Mouse (Mus musculus): Measurements from ENCODE around the gene Trim31. TPM values are rescaled to one million over a fixed set of nuclear protein-coding genes. Genes with fewer than 3 reads are reported as not detected.

Trim31 gene
- not detected for polyA plus RNA-seq (2021)

GRCm38 (mm10) chr17:36897552-36898205, at the start of gene Trim31:
Gene Trim31, plus strand, starts transcription at chr17:36898118.
- ATAC-seq (no peak), DNase-seq (ENCODE audit: low read depth, low spot score) (no peak)
- H3K27me3 ChIP-seq = peaks cover 4% of the 10 kb centered on the region
- in situ Hi-C loops (cut with MboI; ENCODE audit: low pct_unique_long_range_greater_than_20kb) = no loop called here
- POLR2A ChIA-PET = no interaction called here
- CTCF ChIA-PET = interaction anchor here (0.8 to 2.6 kb wide), 4 partner anchors 9 to 73 kb away, joined by 3 to 12 read pairs (median 6); no protein-coding TSS in a partner anchor
- no peak for TF ChIP-seq CTCF (IDR thresholded peaks at IDR 0.05)

- in situ Hi-C loops (cut with MboI; ENCODE audit: low pct_unique_long_range_greater_than_20kb) = no loop called here
Observed at GRCm38 (mm10) chr17:36848911-36849310, 49.0 kb upstream of the Trim31 start.

GRCm38 (mm10) chr17:36849992-36850391, 47.9 kb upstream of the Trim31 start:
- no peak for TF ChIP-seq CTCF (IDR thresholded peaks at IDR 0.05)
- in situ Hi-C loops (cut with MboI; ENCODE audit: low pct_unique_long_range_greater_than_20kb) = no loop called here
- H3K27me3 ChIP-seq = no peaks in the 10 kb centered on the region
- DNase-seq (ENCODE audit: low read depth, low spot score) (no peak), ATAC-seq (no peak)
- ChIA-PET POLR2A (no interaction called here), CTCF (no interaction called here)

More at GRCm38 (mm10) chr17:36848911-36849310, 49.0 kb upstream of the Trim31 start:
- ChIA-PET POLR2A (no interaction called here), CTCF (no interaction called here)
- no peak for DNase-seq (ENCODE audit: low read depth, low spot score)
- H3K27me3 ChIP-seq = no peaks in the 10 kb centered on the region
- TF ChIP-seq CTCF (IDR thresholded peaks at IDR 0.05) = no peak
- no peak for ATAC-seq

DNA sequence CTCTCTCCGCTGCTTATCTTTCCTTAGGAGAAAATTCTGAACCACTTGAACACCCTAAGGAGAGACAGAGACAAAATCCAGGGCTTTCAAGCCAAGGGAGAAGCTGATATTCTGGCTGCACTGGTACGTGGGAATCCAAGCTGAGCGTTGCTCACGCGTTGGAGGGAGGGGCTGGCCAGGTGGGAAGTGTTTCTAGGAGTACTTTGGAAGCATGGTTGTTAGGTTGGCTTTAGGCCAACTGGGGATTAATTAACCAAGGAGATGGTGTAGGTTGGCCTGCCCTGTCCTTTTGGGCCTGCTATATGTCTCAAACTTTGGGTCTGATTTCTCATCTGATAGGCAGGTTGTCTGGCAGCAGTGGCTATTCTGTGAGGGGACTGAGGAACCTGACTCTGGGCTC, 46.7 kb upstream of the Trim31 start:
- ATAC-seq = no peak
- H3K27me3 ChIP-seq = no peaks in the 10 kb centered on the region
- ChIA-PET CTCF (interaction anchor here (1.2 to 1.5 kb wide), 2 partner anchors 8 to 15 kb away, joined by 3 read pairs; no protein-coding TSS in a partner anchor), POLR2A (interaction anchor here (0.5 kb wide), 1 partner anchor 69 kb away, joined by 3 read pairs; no protein-coding TSS in a partner anchor)
- in situ Hi-C loops (cut with MboI; ENCODE audit: low pct_unique_long_range_greater_than_20kb) = no loop called here
- no peak for TF ChIP-seq CTCF (IDR thresholded peaks at IDR 0.05)
- no peak for DNase-seq (ENCODE audit: low read depth, low spot score)

DNA sequence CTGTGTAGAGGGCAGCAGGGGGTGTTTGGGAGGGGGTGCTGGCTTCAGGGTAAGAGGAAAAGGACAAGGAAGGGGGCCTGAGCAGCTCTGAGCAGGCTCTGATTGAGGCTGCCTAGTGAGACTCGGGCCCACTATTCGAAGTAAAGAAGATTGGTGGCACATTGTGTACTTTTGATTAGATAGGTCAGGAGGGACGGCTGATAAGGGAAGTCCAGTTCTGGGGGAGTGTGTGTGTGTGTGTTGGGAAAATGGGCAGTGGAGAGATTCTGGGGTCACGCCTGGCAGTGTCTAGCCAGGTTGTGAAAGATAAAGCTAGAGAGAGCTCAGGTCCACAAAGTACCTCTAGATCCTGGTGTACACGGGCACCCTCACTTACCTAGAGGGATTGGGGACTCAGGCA, 46.3 kb upstream of the Trim31 start:
- no peak for TF ChIP-seq CTCF (IDR thresholded peaks at IDR 0.05)
- ChIA-PET POLR2A (no interaction called here), CTCF (interaction anchor here (1.2 to 2.1 kb wide), 4 partner anchors 8 to 28 kb away, joined by 3 to 7 read pairs (median 3); partner anchors contain the start of gene Trim26)
- no peaks in the 10 kb centered on the region for H3K27me3 ChIP-seq
- ATAC-seq (no peak), DNase-seq (ENCODE audit: low read depth, low spot score) (no peak)
- in situ Hi-C loops (cut with MboI; ENCODE audit: low pct_unique_long_range_greater_than_20kb) = no loop called here

GRCm38 (mm10) chr17:36855484-36855883, 42.4 kb upstream of the Trim31 start:
- in situ Hi-C loops (cut with MboI; ENCODE audit: low pct_unique_long_range_greater_than_20kb) = no loop called here
- POLR2A ChIA-PET = no interaction called here

GRCm38 (mm10) chr17:36856236-36856635, 41.7 kb upstream of the Trim31 start:
- in situ Hi-C loops (cut with MboI; ENCODE audit: low pct_unique_long_range_greater_than_20kb) = no loop called here
- POLR2A ChIA-PET = no interaction called here
- CTCF ChIA-PET = interaction anchor here (0.8 kb wide), 1 partner anchor 9 kb away, joined by 3 read pairs; no protein-coding TSS in a partner anchor
- ATAC-seq (no peak), DNase-seq (ENCODE audit: low read depth, low spot score) (no peak)
- H3K27me3 ChIP-seq = no peaks in the 10 kb centered on the region
- TF ChIP-seq CTCF (IDR thresholded peaks at IDR 0.05) = no peak

More at GRCm38 (mm10) chr17:36855484-36855883, 42.4 kb upstream of the Trim31 start:
- ATAC-seq = no peak
- DNase-seq (ENCODE audit: low read depth, low spot score) = no peak
- no peak for TF ChIP-seq CTCF (IDR thresholded peaks at IDR 0.05)
- no peaks in the 10 kb centered on the region for H3K27me3 ChIP-seq
- CTCF ChIA-PET = interaction anchor here (0.8 to 1.3 kb wide), 2 partner anchors 10 to 37 kb away, joined by 3 read pairs; no protein-coding TSS in a partner anchor

- no peaks in the 10 kb centered on the region for H3K27me3 ChIP-seq
- in situ Hi-C loops (cut with MboI; ENCODE audit: low pct_unique_long_range_greater_than_20kb) = no loop called here
- ATAC-seq (no peak), DNase-seq (ENCODE audit: low read depth, low spot score) (no peak)
- no peak for TF ChIP-seq CTCF (IDR thresholded peaks at IDR 0.05)
- POLR2A ChIA-PET = no interaction called here
- CTCF ChIA-PET = no interaction called here
Observed at GRCm38 (mm10) chr17:36858181-36858580, 39.7 kb upstream of the Trim31 start.

DNA sequence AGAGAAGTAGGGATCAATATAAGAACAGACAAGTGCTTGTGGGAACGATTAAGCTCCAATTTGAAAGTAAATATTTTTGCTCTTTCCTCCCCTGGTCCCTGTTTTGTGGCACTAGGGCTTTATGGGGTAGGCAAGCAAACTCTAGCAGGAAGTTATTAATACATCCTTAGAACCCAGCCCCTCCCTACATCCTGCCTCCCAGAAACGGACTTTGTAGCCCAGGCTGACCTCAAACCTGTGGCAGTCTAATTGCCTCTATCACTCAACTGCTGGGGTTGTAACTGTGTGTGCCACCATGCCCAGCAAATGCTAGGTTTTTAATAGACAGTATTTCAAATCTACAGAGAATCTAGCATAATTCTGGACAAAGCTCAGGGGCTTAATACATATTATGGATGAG, 36.2 kb upstream of the Trim31 start:
- DNase-seq (ENCODE audit: low read depth, low spot score) = no peak
- in situ Hi-C loops (cut with MboI; ENCODE audit: low pct_unique_long_range_greater_than_20kb) = no loop called here
- H3K27me3 ChIP-seq = no peaks in the 10 kb centered on the region
- ChIA-PET CTCF (interaction anchor here (1.2 to 1.5 kb wide), 3 partner anchors 31 to 38 kb away, joined by 3 to 5 read pairs (median 3); no protein-coding TSS in a partner anchor), POLR2A (no interaction called here)
- ATAC-seq = no peak
- no peak for TF ChIP-seq CTCF (IDR thresholded peaks at IDR 0.05)

GRCm38 (mm10) chr17:36866719-36867527, 31.0 kb upstream of the Trim31 start, which contains the start of gene Trim15:
Gene Trim15, minus strand, starts transcription at chr17:36867210.
- ChIA-PET CTCF (interaction anchor here (0.6 to 1.6 kb wide), 2 partner anchors 25 to 38 kb away, joined by 3 to 5 read pairs; no protein-coding TSS in a partner anchor), POLR2A (no interaction called here)
- in situ Hi-C loops (cut with MboI; ENCODE audit: low pct_unique_long_range_greater_than_20kb) = no loop called here
- peaks cover 4% of the 10 kb centered on the region for H3K27me3 ChIP-seq
- no peak for DNase-seq (ENCODE audit: low read depth, low spot score)
- peak; percentile 7 for ATAC-seq
- no peak for TF ChIP-seq CTCF (IDR thresholded peaks at IDR 0.05)

Measured in Patski (cell line).